Mouse (Mus musculus): ENCODE results near the gene Tmem138.

- TF ChIP-seq GATA1 (IDR thresholded peaks at IDR 0.05; ENCODE audit: low read length) (no peak), TAL1 (IDR thresholded peaks at IDR 0.05; ENCODE audit: low read length) (no peak)
These were observed 28.2 kb upstream of the Tmem138 start, which contains the start of the genes Ddb1 and Tkfc for GRCm38 (mm10) chr19:10605293-10605900.
